Mouse (Mus musculus) midbrain, postnatal 0 days (tissue): ENCODE data around the gene Ssmem1. TPM values are rescaled to one million over a fixed set of nuclear protein-coding genes. Genes with fewer than 3 reads are reported as not detected.

Experiments used
- ATAC-seq: fragments of 200-750 bp; cut with Nextera tagmentation; 2 replicates; pipeline ENCODE4 v1.8.0; 2017; ENCODE audit warnings: moderate number of reproducible peaks, mild to moderate bottlenecking, moderate TSS enrichment, moderate library complexity; ENCODE audit not compliant: low FRiP score
- DNase-seq: peaks from one replicate; pipeline ENCODE4 v3.0.0-alpha.2; 2015; ENCODE audit warnings: low spot score
- H3K27ac ChIP-seq: fragments of 300-500 bp; sonication (generic); 2 replicates; pipeline ENCODE4 v1.5.1; 2014; ENCODE audit warnings: low read depth, mild to moderate bottlenecking, low read length, mixed read lengths
- H3K27me3 ChIP-seq: fragments of 300-500 bp; sonication (generic); 2 replicates; pipeline ENCODE4 v1.6.1; 2014; ENCODE audit warnings: low read length, control low read depth, mixed read lengths; ENCODE audit not compliant: insufficient read depth
- H3K36me3 ChIP-seq: fragments of 300-500 bp; sonication (generic); 2 replicates; pipeline ENCODE4 v1.6.1; 2014; ENCODE audit warnings: low read length, control low read depth, mixed read lengths; ENCODE audit not compliant: insufficient read depth
- H3K4me1 ChIP-seq: fragments of 300-500 bp; sonication (generic); 2 replicates; pipeline ENCODE4 v1.6.1; 2014; ENCODE audit warnings: mild to moderate bottlenecking, control low read depth, antibody characterized with exemption, low read length, mixed read lengths; ENCODE audit not compliant: insufficient read depth
- H3K4me2 ChIP-seq: fragments of 300-500 bp; sonication (generic); 2 replicates; pipeline ENCODE4 v1.6.1; 2014; ENCODE audit warnings: low read depth, mild to moderate bottlenecking, low read length, mixed read lengths; ENCODE audit not compliant: poor library complexity, severe bottlenecking
- H3K4me3 ChIP-seq: fragments of 300-500 bp; sonication (generic); 2 replicates; pipeline ENCODE4 v1.5.1; 2014; ENCODE audit warnings: low read depth, mild to moderate bottlenecking, low read length, moderate library complexity
- H3K9ac ChIP-seq: fragments of 300-500 bp; sonication (generic); replicated peaks from 2 replicates; pipeline ENCODE4 v1.6.1; 2014; ENCODE audit warnings: mild to moderate bottlenecking, low read length, moderate library complexity, mixed read lengths; ENCODE audit not compliant: poor library complexity, severe bottlenecking
- H3K9me3 ChIP-seq: fragments of 300-500 bp; sonication (generic); 2 replicates; pipeline ENCODE4 v1.6.1; 2016; ENCODE audit warnings: low read length, control low read depth
- CTCF ChIP-seq: IDR thresholded peaks from 2 replicates; pipeline ENCODE4 v1.5.1; 2016; ENCODE audit warnings: antibody characterized with exemption, mild to moderate bottlenecking
- WGBS: fragments of 180-500 bp; shearing (Covaris S2); extraction: QIAGEN DNeasy Blood & Tissue Kit; methylation state at CpG from one replicate; pipeline ENCODE4 v1.1.7; 2014; 5-methylcytosine and 5-hydroxymethylcytosine counted together
- polyA plus RNA-seq: library from polyadenylated mRNA; unstranded; fragments of >200 nt; fragmentation: Nextera tagmentation; extraction: Ambion mirVana; gene quantifications from 2 replicates; pipeline ENCODE4 v1.2.1, GENCODE M21; 2015
- total RNA-seq: library from RNA; depleted of rRNA; stranded (reverse); fragments of >200 nt; gene quantifications from 2 replicates; pipeline ENCODE4 v1.2.3, GENCODE M21; 2014

Ssmem1 gene
- total and polyA plus RNA-seq, 2 experiments from 2014 or later, result 0.19 TPM; not detected in 1

DNA sequence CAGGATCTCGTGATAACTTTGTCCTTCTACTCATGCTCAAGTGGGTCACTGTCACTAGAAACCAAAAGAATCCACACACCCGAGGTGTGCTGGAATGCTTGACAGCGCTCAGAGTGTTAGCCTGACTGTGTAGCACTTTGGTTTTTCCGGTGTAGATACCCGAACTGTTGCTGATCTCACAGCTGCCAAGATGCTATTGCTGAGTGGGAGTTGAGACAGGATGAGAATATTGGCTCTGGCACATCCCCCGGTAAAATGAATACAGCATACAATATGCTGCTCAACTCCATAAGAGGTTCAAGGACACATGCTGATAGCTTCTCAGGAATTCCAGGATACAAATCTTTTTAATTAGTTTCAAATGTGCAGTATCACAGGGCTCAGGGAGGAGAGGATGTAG, 19.2 kb downstream of the Ssmem1 start:
- Histone ChIP-seq H3K4me2 (no peak overlapping the region), H3K4me1 (peaks cover 2% of the 10 kb centered on the region; the same call in 1 of the 2 replicates), H3K27ac (no peak overlapping the region), H3K9me3 (no peaks in the 10 kb centered on the region), H3K36me3 (no peaks in the 10 kb centered on the region), H3K27me3 (no peaks in the 10 kb centered on the region), H3K9ac (no peak overlapping the region), H3K4me3 (no peak overlapping the region)
- WGBS, result 70% methylated on average over 6 of the region's 6 CpGs
- DNase-seq (no peak), ATAC-seq (no peak)
- TF ChIP-seq CTCF, result no peak

- no peak for DNase-seq
- no peaks in the 10 kb centered on the region for H3K9me3 ChIP-seq
- no peaks in the 10 kb centered on the region for H3K4me1 ChIP-seq
- no peak for ATAC-seq
- WGBS, result 42% methylated on average over 3 of the region's 3 CpGs
- H3K4me2 ChIP-seq, result no peak overlapping the region
- no peak overlapping the region for H3K9ac ChIP-seq
- H3K4me3 ChIP-seq, result no peak overlapping the region
- H3K27me3 ChIP-seq, result no peaks in the 10 kb centered on the region
- no peak overlapping the region for H3K27ac ChIP-seq
- peak; percentile 36 for TF ChIP-seq CTCF
- H3K36me3 ChIP-seq, result no peaks in the 10 kb centered on the region
These were observed 25.7 kb downstream of the Ssmem1 start for GRCm38 (mm10) chr6:30535340-30535739.

GRCm38 (mm10) chr6:30538240-30538639, 28.6 kb downstream of the Ssmem1 start:
- ATAC-seq (no peak), DNase-seq (no peak)
- Histone ChIP-seq H3K27me3 (no peaks in the 10 kb centered on the region), H3K27ac (no peak overlapping the region), H3K9me3 (no peaks in the 10 kb centered on the region), H3K4me1 (no peaks in the 10 kb centered on the region), H3K9ac (no peak overlapping the region), H3K4me3 (no peak overlapping the region), H3K4me2 (no peak overlapping the region), H3K36me3 (no peaks in the 10 kb centered on the region)
- no peak for TF ChIP-seq CTCF
- WGBS, result 64% methylated on average over 10 of the region's 10 CpGs

- no peaks in the 10 kb centered on the region for H3K9me3 ChIP-seq
- no peak for DNase-seq
- WGBS, result 87% methylated on average over 5 of the region's 5 CpGs
These were observed 29.2 kb downstream of the Ssmem1 start for GRCm38 (mm10) chr6:30538800-30539199.

DNA sequence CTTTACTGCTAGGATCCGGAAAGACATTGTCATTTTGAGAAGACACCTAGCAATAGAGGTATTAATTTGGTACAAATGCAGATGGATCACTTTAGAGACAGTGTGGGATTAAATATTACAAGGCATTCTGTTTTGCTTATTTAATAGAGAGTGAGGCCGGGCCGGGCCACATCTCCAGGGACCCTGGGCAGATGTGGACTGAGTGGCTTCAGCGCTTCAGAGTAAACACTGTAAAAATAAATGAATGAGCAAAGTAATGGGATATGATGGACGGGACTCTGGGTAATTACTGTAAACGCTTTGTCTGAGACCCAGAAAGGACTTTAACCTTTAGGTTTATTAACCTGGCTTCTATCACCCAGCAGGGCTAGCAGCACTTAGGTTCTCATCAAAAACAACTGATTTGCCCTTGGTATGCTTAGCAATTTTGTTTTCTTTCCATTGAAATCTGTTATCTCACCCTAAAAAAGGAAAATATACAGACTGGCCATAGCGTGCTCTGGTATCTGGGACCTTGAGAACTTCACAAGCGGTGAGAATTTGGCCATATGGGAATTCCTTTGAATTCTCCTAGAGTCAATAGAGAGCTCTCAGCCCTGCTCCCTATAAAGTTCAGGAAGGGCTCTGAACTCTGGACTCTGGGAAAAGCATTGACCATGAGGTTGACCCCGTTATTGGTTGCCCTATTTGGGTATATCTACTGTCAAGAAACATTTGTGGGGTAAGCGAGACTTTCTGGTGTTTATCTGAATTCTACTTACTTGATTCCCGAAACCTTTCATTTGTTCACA, 31.6 kb downstream of the Ssmem1 start, which contains the start of gene Cpa2:
Cpa2 (plus strand) TSS at position 574 of the 791 bp plus-strand sequence.
- ATAC-seq, result no peak
- 84% methylated on average over 11 of the region's 11 CpGs for WGBS
- H3K4me2 ChIP-seq, result no peak within 1 kb of the TSS

More at GRCm38 (mm10) chr6:30538800-30539199, 29.2 kb downstream of the Ssmem1 start:
- H3K4me2 ChIP-seq, result no peak overlapping the region
- ATAC-seq, result no peak
- no peaks in the 10 kb centered on the region for H3K36me3 ChIP-seq
- no peak overlapping the region for H3K4me3 ChIP-seq
- no peak for TF ChIP-seq CTCF
- H3K4me1 ChIP-seq, result no peaks in the 10 kb centered on the region
- no peak overlapping the region for H3K27ac ChIP-seq
- no peak overlapping the region for H3K9ac ChIP-seq
- no peaks in the 10 kb centered on the region for H3K27me3 ChIP-seq

GRCm38 (mm10) chr6:30542277-30542676, 32.6 kb downstream of the Ssmem1 start:
- H3K4me2 ChIP-seq, result no peak overlapping the region
- TF ChIP-seq CTCF, result no peak
- H3K9me3 ChIP-seq, result no peaks in the 10 kb centered on the region
- DNase-seq (no peak), ATAC-seq (no peak)
- no peaks in the 10 kb centered on the region for H3K36me3 ChIP-seq
- H3K4me1 ChIP-seq, result peaks cover 6% of the 10 kb centered on the region; the same call in 1 of the 2 replicates
- no peak overlapping the region for H3K4me3 ChIP-seq
- H3K27ac ChIP-seq, result no peak overlapping the region
- no peaks in the 10 kb centered on the region for H3K27me3 ChIP-seq
- WGBS, result 82% methylated on average over 6 of the region's 6 CpGs
- H3K9ac ChIP-seq, result no peak overlapping the region

More for the DNA sequence above, 31.6 kb downstream of the Ssmem1 start, which contains the start of gene Cpa2:
- H3K4me3 ChIP-seq, result no peak within 1 kb of the TSS
- no peaks in the 10 kb centered on the region for H3K27me3 ChIP-seq
- TF ChIP-seq CTCF, result no peak
- no peaks in the 10 kb centered on the region for H3K36me3 ChIP-seq
- peaks cover 4% of the 10 kb centered on the region; the same call in 1 of the 2 replicates for H3K4me1 ChIP-seq
- no peak within 1 kb of the TSS for H3K9ac ChIP-seq
- no peak for DNase-seq
- H3K9me3 ChIP-seq, result no peaks in the 10 kb centered on the region
- H3K27ac ChIP-seq, result no peak within 1 kb of the TSS
